Mouse (Mus musculus) megakaryocyte, embryonic 14.5 days (primary cell): ENCODE measurements around the gene Rrp15. TPM values are rescaled to one million over a fixed set of nuclear protein-coding genes. Genes with fewer than 3 reads are reported as not detected.
A peak's percentile ranks its signal among the peaks of the same experiment; 100 is the strongest.

Source experiments
- H3K27me3 ChIP-seq: replicated peaks from 2 replicates; pipeline ENCODE3; 2012; ENCODE audit warnings: inconsistent platforms
- H3K36me3 ChIP-seq: replicated peaks from 2 replicates; pipeline ENCODE3; 2012; ENCODE audit warnings: low read length, inconsistent platforms, mixed read lengths
- H3K4me1 ChIP-seq: 2 replicates; pipeline ENCODE4 v1.6.1; 2012; ENCODE audit warnings: inconsistent platforms
- H3K4me3 ChIP-seq: replicated peaks from 2 replicates; pipeline ENCODE3; 2012; ENCODE audit warnings: moderate library complexity, mild to moderate bottlenecking, inconsistent platforms
- H3K9me3 ChIP-seq: 2 replicates; pipeline ENCODE4 v1.6.1; 2012; ENCODE audit warnings: inconsistent platforms
- FLI1 ChIP-seq: IDR thresholded peaks from 2 replicates; pipeline ENCODE4 v1.6.1; 2012; ENCODE audit warnings: low read length, inconsistent platforms, mixed read lengths
- GATA1 ChIP-seq: IDR thresholded peaks from 3 replicates; pipeline ENCODE4 v1.6.1; 2012; ENCODE audit warnings: mixed read lengths, low read length, inconsistent platforms, borderline replicate concordance
- polyA plus RNA-seq: library from polyadenylated mRNA; stranded (reverse); fragments of >175 nt; gene quantifications from 2 replicates; pipeline ENCODE4 v1.2.3, GENCODE M21; 2012; ENCODE audit warnings: low replicate concordance; ENCODE audit not compliant: insufficient read depth

The Rrp15 gene
- polyA plus RNA-seq, 1 experiment: 6.8 TPM

- H3K27me3 ChIP-seq: no peaks in the 10 kb centered on the region
Measured at GRCm38 (mm10) chr1:186749675-186750283, 621 bp upstream of the Rrp15 start.

GRCm38 (mm10) chr1:186739828-186740227, 9.3 kb downstream of the Rrp15 start:
- Histone ChIP-seq H3K4me3 (no peak overlapping the region), H3K4me1 (peaks cover 17% of the 10 kb centered on the region), H3K36me3 (peaks cover 48% of the 10 kb centered on the region), H3K27me3 (no peaks in the 10 kb centered on the region), H3K9me3 (no peaks in the 10 kb centered on the region)
- TF ChIP-seq FLI1 (no peak), GATA1 (no peak)

More at GRCm38 (mm10) chr1:186749675-186750283, 621 bp upstream of the Rrp15 start:
- TF ChIP-seq GATA1 (no peak), FLI1 (no peak)
- Histone ChIP-seq H3K4me1 (peaks cover 32% of the 10 kb centered on the region), H3K9me3 (no peaks in the 10 kb centered on the region), H3K4me3 (peak overlapping the region; percentile 93), H3K36me3 (no peaks in the 10 kb centered on the region)

GRCm38 (mm10) chr1:186735537-186735936, 13.6 kb downstream of the Rrp15 start:
- peak overlapping the region; percentile 21 for H3K4me3 ChIP-seq
- H3K4me1 ChIP-seq: no peaks in the 10 kb centered on the region
- TF ChIP-seq FLI1 (no peak), GATA1 (no peak)
- no peaks in the 10 kb centered on the region for H3K27me3 ChIP-seq
- peaks cover 48% of the 10 kb centered on the region for H3K36me3 ChIP-seq
- H3K9me3 ChIP-seq: no peaks in the 10 kb centered on the region

- Histone ChIP-seq H3K36me3 (peaks cover 31% of the 10 kb centered on the region), H3K9me3 (no peaks in the 10 kb centered on the region), H3K27me3 (no peaks in the 10 kb centered on the region), H3K4me3 (no peak overlapping the region), H3K4me1 (no peaks in the 10 kb centered on the region)
- no peak for TF ChIP-seq FLI1
- no peak for TF ChIP-seq GATA1
Measured at GRCm38 (mm10) chr1:186733052-186733451, 16.1 kb downstream of the Rrp15 start.

- H3K9me3 ChIP-seq: no peaks in the 10 kb centered on the region
- H3K4me3 ChIP-seq: no peak overlapping the region
- no peak for TF ChIP-seq FLI1
- no peak for TF ChIP-seq GATA1
- H3K36me3 ChIP-seq: peaks cover 16% of the 10 kb centered on the region
- H3K4me1 ChIP-seq: no peaks in the 10 kb centered on the region; the same call in 1 of the 2 replicates
- no peaks in the 10 kb centered on the region for H3K27me3 ChIP-seq
Measured at GRCm38 (mm10) chr1:186728778-186729177, 20.4 kb downstream of the Rrp15 start.

GRCm38 (mm10) chr1:186726117-186726516, 23.0 kb downstream of the Rrp15 start:
- Histone ChIP-seq H3K4me1 (peaks cover 4% of the 10 kb centered on the region), H3K9me3 (no peaks in the 10 kb centered on the region), H3K27me3 (no peaks in the 10 kb centered on the region), H3K4me3 (no peak overlapping the region), H3K36me3 (peaks cover 20% of the 10 kb centered on the region)
- TF ChIP-seq GATA1 (no peak), FLI1 (no peak)

- Histone ChIP-seq H3K4me3 (no peak overlapping the region), H3K9me3 (no peaks in the 10 kb centered on the region), H3K4me1 (peaks cover 4% of the 10 kb centered on the region), H3K36me3 (peaks cover 53% of the 10 kb centered on the region), H3K27me3 (no peaks in the 10 kb centered on the region)
- TF ChIP-seq FLI1: no peak
- no peak for TF ChIP-seq GATA1
Measured at GRCm38 (mm10) chr1:186722299-186722698, 26.9 kb downstream of the Rrp15 start.

GRCm38 (mm10) chr1:186721846-186722245, 27.3 kb downstream of the Rrp15 start:
- Histone ChIP-seq H3K27me3 (no peaks in the 10 kb centered on the region), H3K36me3 (peaks cover 58% of the 10 kb centered on the region), H3K4me3 (peak overlapping the region; percentile 15), H3K9me3 (no peaks in the 10 kb centered on the region), H3K4me1 (peaks cover 4% of the 10 kb centered on the region)
- TF ChIP-seq FLI1 (no peak), GATA1 (no peak)

- Histone ChIP-seq H3K27me3 (no peaks in the 10 kb centered on the region), H3K4me1 (peaks cover 4% of the 10 kb centered on the region), H3K9me3 (no peaks in the 10 kb centered on the region), H3K36me3 (peaks cover 61% of the 10 kb centered on the region), H3K4me3 (no peak overlapping the region)
- TF ChIP-seq FLI1: no peak
- no peak for TF ChIP-seq GATA1
Measured at GRCm38 (mm10) chr1:186721166-186721565, 28.0 kb downstream of the Rrp15 start.

- peaks cover 54% of the 10 kb centered on the region for H3K36me3 ChIP-seq
- TF ChIP-seq FLI1 (no peak), GATA1 (no peak)
- H3K4me1 ChIP-seq: peaks cover 4% of the 10 kb centered on the region
- no peak overlapping the region for H3K4me3 ChIP-seq
- H3K9me3 ChIP-seq: no peaks in the 10 kb centered on the region
- H3K27me3 ChIP-seq: no peaks in the 10 kb centered on the region
Measured at GRCm38 (mm10) chr1:186719708-186720107, 29.4 kb downstream of the Rrp15 start.
